Mouse (Mus musculus): Measurements from ENCODE around the gene Hoxd10.

DNA sequence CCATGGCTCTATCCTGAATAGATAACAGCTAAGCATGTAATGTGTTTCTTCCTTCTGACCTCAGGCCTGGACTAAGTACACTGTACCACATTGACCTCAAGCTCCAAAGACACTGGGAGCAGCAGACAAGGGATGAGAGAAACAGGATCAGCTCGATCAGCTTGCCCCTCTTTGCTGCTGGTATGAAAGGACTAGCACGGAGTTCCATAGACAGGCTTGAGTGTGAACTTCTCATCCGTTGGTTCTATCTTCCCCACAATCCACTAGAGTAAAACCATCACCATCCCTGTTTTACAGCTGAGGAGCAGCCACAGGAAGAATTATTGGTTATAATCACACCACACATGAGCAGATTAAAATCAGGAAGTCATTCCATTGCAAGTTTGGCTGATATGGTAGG lies 46.1 kb upstream of the Hoxd10 start:
- no peak for TF ChIP-seq CTCF (IDR thresholded peaks at IDR 0.05; ENCODE audit: low read depth)
- no peak for TF ChIP-seq EP300 (IDR thresholded peaks at IDR 0.05; ENCODE audit: low read depth)
